Mouse (Mus musculus) CH12.LX (cell line): ENCODE data around the gene Usp37. TPM values are rescaled to one million over a fixed set of nuclear protein-coding genes. Genes with fewer than 3 reads are reported as not detected.

Experiments
- DNase-seq: peaks from one replicate; pipeline ENCODE4 v3.0.0-alpha.2; 2013; ENCODE audit errors: extremely low read depth
- H3K27ac ChIP-seq: 2 replicates; pipeline ENCODE4 v1.5.1; 2012; ENCODE audit warnings: low read depth, mild to moderate bottlenecking, control low read depth, moderate library complexity; ENCODE audit not compliant: insufficient read depth
- H3K27me3 ChIP-seq: replicated peaks from 2 replicates; pipeline ENCODE3; 2012; ENCODE audit warnings: inconsistent platforms
- H3K36me3 ChIP-seq, 2 experiments: replicated peaks in 1 of 2; 2 replicates each; pipeline versions ENCODE3 to v1.6.1; 2012; ENCODE audit warnings: inconsistent platforms in 1 of 2, low read length in 1 of 2, mild to moderate bottlenecking in 1 of 2, mixed read lengths in 1 of 2, moderate library complexity in 1 of 2; ENCODE audit not compliant: control insufficient read depth in 1 of 2, insufficient read depth in 1 of 2
- H3K4me1 ChIP-seq, 2 experiments: 2 replicates each; pipeline ENCODE4 v1.6.1; 2012; ENCODE audit warnings: inconsistent platforms in 1 of 2, moderate library complexity in 1 of 2; ENCODE audit not compliant: insufficient read depth in 2 of 2, control insufficient read depth in 1 of 2
- H3K4me2 ChIP-seq: 2 replicates; pipeline ENCODE4 v1.6.1; 2012; ENCODE audit warnings: low read depth, mild to moderate bottlenecking, control low read depth; ENCODE audit not compliant: poor library complexity, insufficient read depth, severe bottlenecking
- H3K4me3 ChIP-seq, 3 experiments: fragments of 150-350 bp in 1 of 3; sonication (generic) in 1 of 3; replicated peaks in 1 of 3; 2 replicates each; pipeline versions ENCODE3 to v1.5.1; 2011 to 2012; ENCODE audit warnings: low read depth in 2 of 3, low read length in 2 of 3, mild to moderate bottlenecking in 2 of 3, moderate library complexity in 2 of 3, control low read depth in 1 of 3, improper control_type of control experiment in 1 of 3, inconsistent platforms in 1 of 3, mixed read lengths in 1 of 3; ENCODE audit not compliant: poor library complexity in 1 of 3
- H3K79me2 ChIP-seq: replicated peaks from 2 replicates; pipeline ENCODE4 v1.6.1; 2012; ENCODE audit warnings: mild to moderate bottlenecking, moderate library complexity; ENCODE audit not compliant: control insufficient read depth, poor library complexity, insufficient read depth, severe bottlenecking; ENCODE audit errors: extremely low read depth
- H3K9ac ChIP-seq: 2 replicates; pipeline ENCODE4 v1.6.1; 2012; ENCODE audit warnings: low read depth, mild to moderate bottlenecking, control low read depth, moderate library complexity; ENCODE audit not compliant: insufficient read depth
- H3K9me3 ChIP-seq: replicated peaks from 2 replicates; pipeline ENCODE3; 2012; ENCODE audit warnings: low read length, inconsistent platforms, mixed read lengths
- BHLHE40 ChIP-seq: IDR thresholded peaks from 2 replicates; pipeline ENCODE4 v1.6.1; 2011; ENCODE audit warnings: mild to moderate bottlenecking, low read depth, low read length, improper control_type of control experiment
- CHD2 ChIP-seq: IDR thresholded peaks from 2 replicates; pipeline ENCODE4 v1.6.1; 2011; ENCODE audit warnings: low read length, improper control_type of control experiment
- E2F4 ChIP-seq: IDR thresholded peaks from 2 replicates; pipeline ENCODE4 v1.6.1; 2011; ENCODE audit warnings: low read depth, low read length, improper control_type of control experiment; ENCODE audit not compliant: insufficient replicate concordance
- GABPA ChIP-seq: IDR thresholded peaks from 2 replicates; pipeline ENCODE4 v1.6.1; 2012; ENCODE audit warnings: low read depth, low read length, improper control_type of control experiment, inconsistent platforms; ENCODE audit not compliant: insufficient replicate concordance
- JUN ChIP-seq: IDR thresholded peaks from 2 replicates; pipeline ENCODE4 v1.6.1; 2011; ENCODE audit warnings: low read depth, mild to moderate bottlenecking, low read length, improper control_type of control experiment, moderate library complexity; ENCODE audit not compliant: insufficient read depth
- MAFK ChIP-seq: IDR thresholded peaks from 2 replicates; pipeline ENCODE4 v1.6.1; 2011; ENCODE audit warnings: low read length, improper control_type of control experiment; ENCODE audit not compliant: insufficient replicate concordance
- MAZ ChIP-seq: IDR thresholded peaks from 2 replicates; pipeline ENCODE4 v1.6.1; 2012; ENCODE audit warnings: low read depth, mild to moderate bottlenecking, inconsistent platforms, low read length, improper control_type of control experiment, moderate library complexity
- MXI1 ChIP-seq: IDR thresholded peaks from 2 replicates; pipeline ENCODE4 v1.6.1; 2011; ENCODE audit warnings: mild to moderate bottlenecking, low read depth, low read length, improper control_type of control experiment
- MYC ChIP-seq: IDR thresholded peaks from 2 replicates; pipeline ENCODE4 v1.6.1; 2011; ENCODE audit warnings: low read depth, mild to moderate bottlenecking, improper control_type of control experiment, low read length
- NELFE ChIP-seq: IDR thresholded peaks from 2 replicates; pipeline ENCODE4 v1.6.1; 2011; ENCODE audit warnings: low read depth, low read length, improper control_type of control experiment
- NRF1 ChIP-seq: IDR thresholded peaks from 2 replicates; pipeline ENCODE4 v1.6.1; 2014; ENCODE audit warnings: low read depth, mild to moderate bottlenecking, inconsistent platforms, low read length, improper control_type of control experiment, moderate library complexity
- PAX5 ChIP-seq: IDR thresholded peaks from 2 replicates; pipeline ENCODE4 v1.6.1; 2012; ENCODE audit warnings: low read length, inconsistent platforms, mixed read lengths
- RAD21 ChIP-seq: IDR thresholded peaks from 2 replicates; pipeline ENCODE4 v1.6.1; 2011; ENCODE audit warnings: low read depth, mild to moderate bottlenecking, low read length, improper control_type of control experiment, moderate library complexity
- RCOR1 ChIP-seq: conservative IDR thresholded peaks from 2 replicates; pipeline ENCODE4 v1.6.1; 2012; ENCODE audit warnings: low read depth, mild to moderate bottlenecking, inconsistent platforms, low read length, improper control_type of control experiment
- SIN3A ChIP-seq: IDR thresholded peaks from 2 replicates; pipeline ENCODE4 v1.6.1; 2012; ENCODE audit warnings: low read length, improper control_type of control experiment, inconsistent platforms
- SMC3 ChIP-seq: IDR thresholded peaks from 2 replicates; pipeline ENCODE4 v1.6.1; 2011; ENCODE audit warnings: low read depth, low read length, improper control_type of control experiment
- TCF12 ChIP-seq: IDR thresholded peaks from 2 replicates; pipeline ENCODE4 v1.6.1; 2014; ENCODE audit warnings: low read depth, mild to moderate bottlenecking, inconsistent platforms, low read length, improper control_type of control experiment
- UBTF ChIP-seq: IDR thresholded peaks from 2 replicates; pipeline ENCODE4 v1.6.1; 2012; ENCODE audit warnings: low read depth, mild to moderate bottlenecking, inconsistent platforms, low read length, improper control_type of control experiment, moderate library complexity
- ZC3H11A ChIP-seq: IDR thresholded peaks from 2 replicates; pipeline ENCODE4 v1.6.1; 2012; ENCODE audit warnings: low read depth, mild to moderate bottlenecking, inconsistent platforms, low read length, improper control_type of control experiment
- ZKSCAN1 ChIP-seq: IDR thresholded peaks from 2 replicates; pipeline ENCODE4 v1.6.1; 2012; ENCODE audit warnings: low read depth, inconsistent platforms, low read length, improper control_type of control experiment, borderline replicate concordance
- ZNF384 ChIP-seq: IDR thresholded peaks from 2 replicates; pipeline ENCODE4 v1.6.1; 2012; ENCODE audit warnings: low read depth, low read length, improper control_type of control experiment, inconsistent platforms
- dilution Hi-C: fragments of 300-500 bp; cut with MboI; formaldehyde crosslinking; loops from 2 replicates; pipeline ENCODE4 v1.14.3; 2020; ENCODE audit warnings: low sequenced_read_pairs; ENCODE audit not compliant: extremely low pct_unique_long_range_greater_than_20kb, extremely low pct_ligation_motif_present
- in situ Hi-C: fragments of 300-500 bp; cut with MboI; formaldehyde crosslinking; loops from 3 replicates; pipeline ENCODE4 v1.14.3; 2019; ENCODE audit warnings: low sequenced_read_pairs, low pct_ligation_motif_present, low pct_unique_long_range_greater_than_20kb, mixed read lengths
- polyA plus RNA-seq: library from polyadenylated mRNA; unstranded; fragments of >175 nt; gene quantifications from 2 replicates; pipeline ENCODE4 v1.2.1, GENCODE M21; 2012; ENCODE audit warnings: low read depth; ENCODE audit not compliant: insufficient read length
- total RNA-seq, 2 experiments: library from RNA; depleted of rRNA; stranded (reverse); fragments of 300-350 nt in 1 of 2; fragments of >200 nt in 1 of 2; gene quantifications; 2 replicates each; pipeline ENCODE4 v1.2.3; 2012 to 2014

Gene Usp37
- total and polyA plus RNA-seq, 3 experiments, result 13.8 to 24.5 (median 24.1) TPM

DNA sequence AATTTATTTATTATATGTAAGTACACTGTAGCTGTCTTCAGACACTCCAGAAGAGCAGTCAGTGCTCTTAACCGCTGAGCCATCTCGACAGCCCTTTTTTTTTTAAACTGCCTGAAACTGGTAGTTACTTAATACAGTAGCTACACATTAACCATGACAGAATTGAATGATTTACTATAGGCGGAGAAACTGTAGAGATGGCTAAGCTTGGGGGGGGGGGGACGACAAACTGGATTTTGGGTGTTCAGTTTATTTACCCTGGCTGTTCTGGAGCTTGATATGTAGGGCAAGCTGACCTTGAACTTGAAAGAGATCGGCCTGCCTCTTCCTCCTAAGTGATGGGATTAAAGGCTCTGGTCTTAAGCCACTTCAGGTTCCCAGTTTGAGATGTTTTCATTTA, 32.8 kb downstream of the Usp37 start:
- Histone ChIP-seq H3K27ac (no peak overlapping the region), H3K27me3 (no peaks in the 10 kb centered on the region), H3K79me2 (peaks cover 78% of the 10 kb centered on the region), H3K9me3 (no peaks in the 10 kb centered on the region), H3K4me3 (no peak overlapping the region), H3K9ac (no peak overlapping the region), H3K36me3 (peaks cover 11 to 51% of the 10 kb centered on the region in 2 experiments), H3K4me2 (no peak overlapping the region), H3K4me1 (peaks cover 8 to 29% of the 10 kb centered on the region in 2 experiments; a peak in 3 of 4 replicates)
- dilution Hi-C loops (no loop called here), in situ Hi-C loops (no loop called here)
- TF ChIP-seq ZKSCAN1, result no peak
- TF ChIP-seq TCF12, result no peak
- TF ChIP-seq SMC3, result no peak
- no peak for TF ChIP-seq UBTF
- TF ChIP-seq MXI1, result no peak
- TF ChIP-seq JUN, result no peak
- TF ChIP-seq CHD2, result no peak
- no peak for TF ChIP-seq BHLHE40
- no peak for TF ChIP-seq NELFE
- TF ChIP-seq ZC3H11A, result no peak
- no peak for TF ChIP-seq MYC
- no peak for TF ChIP-seq GABPA
- no peak for TF ChIP-seq MAZ
- no peak for TF ChIP-seq PAX5
- no peak for TF ChIP-seq E2F4
- no peak for TF ChIP-seq MAFK
- no peak for TF ChIP-seq RAD21
- no peak for TF ChIP-seq ZNF384
- TF ChIP-seq RCOR1, result no peak
- TF ChIP-seq, all 38 proteins: peak for 0
- DNase-seq, result no peak

- Histone ChIP-seq H3K27ac (no peak overlapping the region), H3K27me3 (no peaks in the 10 kb centered on the region), H3K79me2 (peaks cover 74% of the 10 kb centered on the region), H3K4me1 (peaks cover 8 to 39% of the 10 kb centered on the region in 2 experiments; a peak in 3 of 4 replicates), H3K9me3 (no peaks in the 10 kb centered on the region), H3K4me3 (peak overlapping the region; percentile 85 to 90 (median 87)), H3K4me2 (peak overlapping the region; percentile 92), H3K9ac (peak overlapping the region; percentile 75), H3K36me3 (peaks cover 4 to 29% of the 10 kb centered on the region in 2 experiments)
- TF ChIP-seq MAFK, result no peak
- 0 out of 2 replicates have a peak, but pooled peaks have one; percentile 22 for TF ChIP-seq MXI1
- no peak for TF ChIP-seq SIN3A
- no peak for TF ChIP-seq ZNF384
- no peak for TF ChIP-seq NRF1
- in situ Hi-C loops, result no loop called here
- dilution Hi-C loops, result no loop called here
- peak; percentile 9 for DNase-seq
Observed at GRCm38 (mm10) chr1:74507780-74508179, 36.3 kb downstream of the Usp37 start.
